Mouse (Mus musculus) forebrain, embryonic 13.5 days (tissue): ENCODE data around the gene Asns. TPM values are rescaled to one million over a fixed set of nuclear protein-coding genes. Genes with fewer than 3 reads are reported as not detected.
A peak's percentile ranks its signal among the peaks of the same experiment; 100 is the strongest.

Source experiments
- ATAC-seq: fragments of 200-750 bp; cut with Nextera tagmentation; 2 replicates; pipeline ENCODE4 v1.8.0; 2017
- H3K27ac ChIP-seq: fragments of 300-500 bp; sonication (generic); 2 replicates; pipeline ENCODE4 v1.5.1; 2015; ENCODE audit warnings: inconsistent platforms, mild to moderate bottlenecking, moderate library complexity
- H3K27me3 ChIP-seq: fragments of 300-500 bp; sonication (generic); 2 replicates; pipeline ENCODE4 v1.6.1; 2015; ENCODE audit warnings: mild to moderate bottlenecking, inconsistent platforms
- H3K36me3 ChIP-seq: fragments of 300-500 bp; sonication (generic); 2 replicates; pipeline ENCODE4 v1.6.1; 2015; ENCODE audit warnings: mild to moderate bottlenecking, inconsistent platforms; ENCODE audit not compliant: poor library complexity, severe bottlenecking
- H3K4me1 ChIP-seq: fragments of 300-500 bp; sonication (generic); 2 replicates; pipeline ENCODE4 v1.6.1; 2015; ENCODE audit warnings: inconsistent platforms
- H3K4me2 ChIP-seq: fragments of 300-500 bp; sonication (generic); 2 replicates; pipeline ENCODE4 v1.6.1; 2015; ENCODE audit warnings: inconsistent platforms, mild to moderate bottlenecking, moderate library complexity
- H3K4me3 ChIP-seq: fragments of 300-500 bp; sonication (generic); 2 replicates; pipeline ENCODE4 v1.5.1; 2015; ENCODE audit warnings: mild to moderate bottlenecking, inconsistent platforms
- H3K9ac ChIP-seq: fragments of 300-500 bp; sonication (generic); 2 replicates; pipeline ENCODE4 v1.6.1; 2015; ENCODE audit warnings: mild to moderate bottlenecking, inconsistent platforms
- H3K9me3 ChIP-seq: fragments of 300-500 bp; sonication (generic); replicated peaks from 2 replicates; pipeline ENCODE4 v1.6.1; 2016; ENCODE audit warnings: inconsistent platforms
- WGBS: fragments of 180-500 bp; shearing (Covaris S2); methylation state at CpG from one replicate; pipeline ENCODE4 v1.1.7; 2015; 5-methylcytosine and 5-hydroxymethylcytosine counted together
- polyA plus RNA-seq: library from polyadenylated mRNA; unstranded; fragments of >200 nt; fragmentation: Nextera tagmentation; extraction: Ambion mirVana; gene quantifications from 2 replicates; pipeline ENCODE4 v1.2.1, GENCODE M21; 2015

The Asns gene
- polyA plus RNA-seq = 35.2 and 46.4 TPM in 2 replicates

DNA sequence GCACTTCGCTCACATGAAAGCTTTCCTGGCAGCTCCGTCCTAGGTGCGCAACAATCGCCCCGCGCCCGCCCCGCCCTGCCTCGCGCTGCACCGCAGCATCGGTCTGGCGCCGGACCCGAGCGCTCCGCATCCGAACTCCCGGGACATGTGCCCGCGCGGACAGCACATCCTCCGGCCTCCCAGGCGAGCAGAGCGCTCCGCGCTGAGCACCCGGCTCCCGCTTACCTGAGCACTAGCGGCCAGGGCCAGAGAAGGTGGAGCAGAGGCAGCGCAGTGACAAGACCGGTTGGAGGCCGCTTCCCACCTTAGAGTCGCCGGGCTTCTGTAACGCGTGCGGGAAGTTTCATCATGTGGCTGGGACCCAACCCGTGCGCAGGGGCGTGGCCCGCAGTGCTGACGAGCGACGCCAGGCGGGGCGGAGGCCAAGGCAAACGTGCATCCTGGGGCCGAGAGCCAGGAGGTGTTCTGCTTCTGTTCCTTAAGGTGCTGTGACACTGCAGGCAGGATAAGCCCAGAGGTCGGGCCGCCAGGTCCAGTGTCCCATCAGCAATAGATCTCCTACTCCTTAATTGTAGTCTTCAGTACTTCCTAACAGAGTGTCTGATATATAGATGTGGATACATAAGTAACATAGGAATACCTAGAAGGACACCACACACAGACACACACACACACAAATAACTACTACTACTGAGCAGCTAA is at the start of gene Asns:
Gene Asns, minus strand, starts transcription at position 371 of the 702 bp plus-strand sequence.
- H3K27me3 ChIP-seq = no peaks in the 10 kb centered on the region
- no peak within 1 kb of the TSS for H3K27ac ChIP-seq
- H3K36me3 ChIP-seq = no peaks in the 10 kb centered on the region
- H3K4me3 ChIP-seq = peak within 1 kb of the TSS; percentile 75
- H3K4me2 ChIP-seq = peak within 1 kb of the TSS; percentile 94
- peaks cover 2% of the 10 kb centered on the region; the same call in 1 of the 2 replicates for H3K4me1 ChIP-seq
- under 1% methylated on average over 49 of the region's 51 CpGs for WGBS
- H3K9ac ChIP-seq = peak within 1 kb of the TSS; percentile 77
- ATAC-seq = peak; percentile 97
- H3K9me3 ChIP-seq = no peaks in the 10 kb centered on the region

- Histone ChIP-seq H3K9me3 (no peaks in the 10 kb centered on the region), H3K4me1 (no peaks in the 10 kb centered on the region), H3K4me2 (no peak overlapping the region), H3K27me3 (no peaks in the 10 kb centered on the region), H3K9ac (no peak overlapping the region), H3K27ac (no peak overlapping the region), H3K36me3 (no peaks in the 10 kb centered on the region), H3K4me3 (no peak overlapping the region)
- 71% methylated on average over 3 of the region's 3 CpGs for WGBS
- no peak for ATAC-seq
These were observed 48.7 kb upstream of the Asns start for GRCm38 (mm10) chr6:7741721-7742120.

- Histone ChIP-seq H3K27ac (no peak overlapping the region), H3K27me3 (no peaks in the 10 kb centered on the region), H3K4me3 (no peak overlapping the region), H3K36me3 (no peaks in the 10 kb centered on the region), H3K4me1 (no peaks in the 10 kb centered on the region), H3K4me2 (no peak overlapping the region), H3K9me3 (no peaks in the 10 kb centered on the region), H3K9ac (no peak overlapping the region)
- no peak for ATAC-seq
- 93% methylated on average over 2 of the region's 2 CpGs for WGBS
These were observed 44.8 kb upstream of the Asns start for GRCm38 (mm10) chr6:7737842-7738241.

DNA sequence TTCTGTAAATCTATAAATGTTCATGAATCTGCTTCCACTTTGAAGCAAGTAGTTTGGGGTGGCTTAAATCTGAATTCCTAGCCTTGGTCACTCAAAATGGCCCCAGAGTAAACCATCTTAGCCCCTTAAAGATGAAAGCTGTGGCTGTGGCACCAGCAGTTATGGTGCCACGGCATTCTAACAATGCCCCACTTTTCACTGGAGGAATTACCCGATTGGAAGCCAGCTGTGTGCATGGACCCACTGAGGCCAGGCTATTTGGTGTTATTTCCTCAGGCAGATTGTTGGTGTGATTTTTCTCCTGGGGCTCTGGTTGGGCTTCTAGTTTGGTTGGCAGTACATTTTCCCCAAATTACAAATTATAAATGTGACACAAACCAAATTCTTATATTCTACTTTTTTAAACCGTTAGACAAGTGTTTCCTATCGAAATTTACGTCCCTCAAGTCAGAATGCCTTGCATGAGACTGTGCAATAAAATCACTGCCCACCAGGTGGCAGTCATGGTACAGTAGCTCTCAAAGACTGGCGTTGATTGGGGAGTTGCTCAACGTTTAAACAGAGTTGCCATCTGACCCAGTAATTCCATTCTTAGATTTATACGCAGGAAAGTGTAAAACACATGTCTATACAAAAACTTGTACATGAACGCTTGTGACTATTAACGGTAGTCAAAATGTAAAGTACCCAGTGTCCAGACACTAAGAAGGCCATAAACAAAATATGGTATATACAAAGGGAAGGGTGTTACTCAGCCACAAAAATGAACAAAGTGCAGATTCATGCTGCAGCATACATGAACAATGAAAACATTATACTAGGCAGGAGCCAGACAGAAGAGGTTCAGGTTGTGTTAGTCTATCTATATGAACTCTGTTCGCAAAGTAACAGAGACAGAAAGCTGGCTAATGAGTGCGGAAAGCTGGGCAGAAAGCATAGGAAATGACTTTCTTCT is 40.0 kb upstream of the Asns start:
- ATAC-seq = peak; percentile 88
- no peak overlapping the region for H3K4me3 ChIP-seq
- H3K27me3 ChIP-seq = no peaks in the 10 kb centered on the region
- no peaks in the 10 kb centered on the region for H3K36me3 ChIP-seq
- H3K9ac ChIP-seq = no peak overlapping the region
- WGBS = 37% methylated on average over 12 of the region's 12 CpGs
- H3K9me3 ChIP-seq = peaks cover 5% of the 10 kb centered on the region; the same call in 1 of the 2 replicates
- no peak overlapping the region for H3K4me2 ChIP-seq
- no peaks in the 10 kb centered on the region for H3K4me1 ChIP-seq
- H3K27ac ChIP-seq = no peak overlapping the region

GRCm38 (mm10) chr6:7732097-7732496 is 39.0 kb upstream of the Asns start:
- Histone ChIP-seq H3K27me3 (no peaks in the 10 kb centered on the region), H3K27ac (no peak overlapping the region), H3K9ac (no peak overlapping the region), H3K4me3 (no peak overlapping the region), H3K4me1 (no peaks in the 10 kb centered on the region), H3K4me2 (no peak overlapping the region), H3K36me3 (no peaks in the 10 kb centered on the region), H3K9me3 (peaks cover 5% of the 10 kb centered on the region; the same call in 1 of the 2 replicates)
- 87% methylated on average over 6 of the region's 6 CpGs for WGBS
- no peak for ATAC-seq

GRCm38 (mm10) chr6:7729128-7729527 is 36.1 kb upstream of the Asns start:
- WGBS = 81% methylated on average over 2 of the region's 2 CpGs
- no peak overlapping the region for H3K27ac ChIP-seq
- no peak for ATAC-seq
- H3K9ac ChIP-seq = no peak overlapping the region
- no peak overlapping the region for H3K4me2 ChIP-seq
- no peak overlapping the region for H3K4me3 ChIP-seq
- peaks cover 5% of the 10 kb centered on the region; the same call in 1 of the 2 replicates for H3K9me3 ChIP-seq
- no peaks in the 10 kb centered on the region for H3K27me3 ChIP-seq
- no peaks in the 10 kb centered on the region for H3K36me3 ChIP-seq
- H3K4me1 ChIP-seq = no peaks in the 10 kb centered on the region

DNA sequence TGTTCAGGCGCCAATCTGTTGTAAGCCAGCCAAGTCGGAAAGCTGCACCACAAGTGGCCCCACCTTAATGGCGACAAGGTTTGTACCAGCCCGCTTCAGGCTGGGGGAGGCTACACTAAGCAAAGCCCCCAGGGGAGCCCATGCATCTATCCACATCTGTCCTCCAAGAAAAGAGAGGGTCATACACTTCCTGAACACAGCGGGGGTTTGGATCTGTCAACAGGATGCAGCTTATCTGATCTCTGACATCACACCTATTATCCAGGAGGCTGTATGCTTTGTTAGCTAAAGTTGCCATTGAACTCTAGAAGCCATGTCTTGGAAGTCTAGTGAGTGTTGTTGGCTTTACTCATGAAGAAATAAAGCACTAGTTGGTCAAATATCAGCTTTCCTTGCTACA is 35.2 kb upstream of the Asns start:
- H3K36me3 ChIP-seq = no peaks in the 10 kb centered on the region
- WGBS = 91% methylated on average over 5 of the region's 5 CpGs
- H3K4me3 ChIP-seq = no peak overlapping the region
- H3K9ac ChIP-seq = no peak overlapping the region
- H3K9me3 ChIP-seq = peaks cover 5% of the 10 kb centered on the region; the same call in 1 of the 2 replicates
- no peaks in the 10 kb centered on the region for H3K4me1 ChIP-seq
- H3K27ac ChIP-seq = no peak overlapping the region
- H3K4me2 ChIP-seq = no peak overlapping the region
- no peaks in the 10 kb centered on the region for H3K27me3 ChIP-seq
- no peak for ATAC-seq

DNA sequence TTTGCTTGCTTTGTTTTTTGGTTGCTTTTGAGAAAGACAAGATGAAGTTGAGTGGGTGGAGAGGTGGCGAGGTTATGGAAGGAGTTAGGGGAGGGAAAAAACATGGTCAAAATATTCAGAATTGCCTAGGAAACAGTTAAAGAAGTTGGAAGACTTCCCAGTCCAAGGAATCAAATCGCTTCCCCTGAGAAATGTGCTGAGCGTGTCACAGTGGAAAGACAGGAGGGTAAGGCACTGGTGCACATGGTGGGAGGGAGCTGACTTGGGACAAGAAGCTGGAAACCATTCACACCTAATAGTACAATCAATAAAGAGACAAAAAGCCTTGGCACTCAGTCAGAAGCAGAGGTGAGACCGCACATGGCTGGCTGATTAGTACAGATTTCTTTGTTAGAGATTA is 23.2 kb upstream of the Asns start:
- no peaks in the 10 kb centered on the region for H3K36me3 ChIP-seq
- H3K4me2 ChIP-seq = no peak overlapping the region
- no peak overlapping the region for H3K9ac ChIP-seq
- no peaks in the 10 kb centered on the region for H3K27me3 ChIP-seq
- ATAC-seq = no peak; the same call in 1 of the 2 replicates
- no peak overlapping the region for H3K27ac ChIP-seq
- H3K4me3 ChIP-seq = no peak overlapping the region
- no peaks in the 10 kb centered on the region for H3K4me1 ChIP-seq
- 48% methylated on average over 4 of the region's 4 CpGs for WGBS
- no peaks in the 10 kb centered on the region; the same call in 1 of the 2 replicates for H3K9me3 ChIP-seq

- Histone ChIP-seq H3K9me3 (no peaks in the 10 kb centered on the region; the same call in 1 of the 2 replicates), H3K36me3 (no peaks in the 10 kb centered on the region), H3K4me3 (no peak overlapping the region), H3K4me1 (no peaks in the 10 kb centered on the region), H3K9ac (no peak overlapping the region), H3K27ac (no peak overlapping the region), H3K4me2 (no peak overlapping the region), H3K27me3 (no peaks in the 10 kb centered on the region)
- WGBS = 65% methylated on average over 2 of the region's 2 CpGs
- no peak for ATAC-seq
These were observed 21.2 kb upstream of the Asns start for GRCm38 (mm10) chr6:7714230-7714629.

DNA sequence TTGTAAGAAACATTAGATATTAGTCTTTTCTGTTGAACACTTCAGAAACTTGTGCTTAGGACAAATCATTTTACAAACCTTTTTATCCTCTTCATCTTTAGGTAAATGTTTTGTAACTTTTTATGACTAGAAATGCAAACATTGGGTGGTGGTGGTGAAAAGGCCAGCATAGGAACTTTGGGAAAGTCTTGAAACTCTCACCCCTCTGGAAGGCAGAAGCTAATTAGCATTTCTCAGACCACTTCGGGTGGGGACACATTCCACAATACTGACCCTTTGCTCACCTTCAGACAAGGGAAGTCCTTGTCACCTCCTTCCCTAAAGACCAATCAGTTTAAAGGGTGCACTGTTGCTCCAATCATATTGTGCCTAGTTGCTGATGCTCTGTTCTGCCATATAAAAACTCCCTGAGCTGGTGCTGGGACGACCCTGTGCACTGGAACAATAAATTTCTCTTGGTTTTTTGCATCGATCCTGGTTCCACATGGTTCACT is 18.8 kb upstream of the Asns start:
- no peaks in the 10 kb centered on the region for H3K4me1 ChIP-seq
- WGBS = 70% methylated on average over 3 of the region's 3 CpGs
- H3K27me3 ChIP-seq = no peaks in the 10 kb centered on the region
- no peak for ATAC-seq
- no peaks in the 10 kb centered on the region for H3K9me3 ChIP-seq
- no peak overlapping the region for H3K4me2 ChIP-seq
- no peak overlapping the region for H3K27ac ChIP-seq
- no peak overlapping the region for H3K9ac ChIP-seq
- H3K4me3 ChIP-seq = no peak overlapping the region
- no peaks in the 10 kb centered on the region for H3K36me3 ChIP-seq

- Histone ChIP-seq H3K36me3 (no peaks in the 10 kb centered on the region), H3K4me3 (no peak overlapping the region), H3K9ac (no peak overlapping the region), H3K4me1 (no peaks in the 10 kb centered on the region), H3K27me3 (no peaks in the 10 kb centered on the region), H3K4me2 (no peak overlapping the region), H3K9me3 (no peaks in the 10 kb centered on the region), H3K27ac (no peak overlapping the region)
- no peak for ATAC-seq
- 91% methylated on average over 3 of the region's 3 CpGs for WGBS
These were observed 15.2 kb upstream of the Asns start for GRCm38 (mm10) chr6:7708246-7708645.

GRCm38 (mm10) chr6:7706796-7707195 is 13.7 kb upstream of the Asns start:
- Histone ChIP-seq H3K36me3 (no peaks in the 10 kb centered on the region), H3K27me3 (no peaks in the 10 kb centered on the region), H3K4me3 (no peak overlapping the region), H3K4me1 (no peaks in the 10 kb centered on the region), H3K27ac (no peak overlapping the region), H3K9me3 (no peaks in the 10 kb centered on the region), H3K4me2 (no peak overlapping the region), H3K9ac (no peak overlapping the region)
- WGBS = 63% methylated on average over 1 of the region's 1 CpGs
- no peak for ATAC-seq
